Mouse (Mus musculus) G1E (cell line): ENCODE measurements around the gene Adgb.

Source experiments
- CTCF ChIP-seq: IDR thresholded peaks from 2 replicates; pipeline ENCODE4 v1.5.1; 2012; ENCODE audit warnings: low read depth, low read length, inconsistent platforms, mixed read lengths
- GATA1 ChIP-seq: IDR thresholded peaks from 2 replicates; pipeline ENCODE4 v1.6.1; 2012; ENCODE audit warnings: borderline replicate concordance, low read length, inconsistent platforms, mixed read lengths
- GATA2 ChIP-seq: IDR thresholded peaks from 2 replicates; pipeline ENCODE4 v1.6.1; 2012; ENCODE audit warnings: low read depth, low read length, inconsistent platforms, borderline replicate concordance

DNA sequence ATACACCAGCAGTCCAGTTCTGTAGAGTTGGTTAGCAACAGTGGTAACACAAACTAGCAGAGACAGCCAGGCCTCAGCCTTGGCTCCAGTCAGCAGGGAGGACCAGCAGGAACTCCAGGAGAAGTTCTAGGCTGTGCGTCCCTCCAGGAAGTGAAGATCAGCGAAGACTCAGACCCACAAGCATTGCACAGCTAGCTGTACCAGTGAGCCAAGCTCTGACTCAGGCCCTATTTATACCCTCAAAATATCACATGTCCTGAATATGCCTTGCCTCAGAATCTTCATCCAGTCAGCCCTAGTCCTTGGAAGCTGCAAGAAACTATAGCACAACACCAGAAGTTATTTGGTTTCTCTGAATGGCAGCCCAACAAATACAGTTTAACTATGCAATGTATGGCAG, 146.6 kb downstream of the Adgb start:
- TF ChIP-seq GATA1 = no peak
- no peak for TF ChIP-seq CTCF
- TF ChIP-seq GATA2 = no peak
